Mouse (Mus musculus) hindbrain, embryonic 16.5 days (tissue): ENCODE data around the gene Mrtfa. TPM values are rescaled to one million over a fixed set of nuclear protein-coding genes. Genes with fewer than 3 reads are reported as not detected.

Experiments used
- ATAC-seq: fragments of 200-750 bp; cut with Nextera tagmentation; 2 replicates; pipeline ENCODE4 v1.8.0; 2017; ENCODE audit warnings: moderate TSS enrichment, moderate library complexity
- H3K27ac ChIP-seq: fragments of 300-500 bp; sonication (generic); 2 replicates; pipeline ENCODE4 v1.5.1; 2014; ENCODE audit warnings: low read depth, mild to moderate bottlenecking, control low read depth, low read length, moderate library complexity
- H3K27me3 ChIP-seq: fragments of 300-500 bp; sonication (generic); replicated peaks from 2 replicates; pipeline ENCODE4 v1.6.1; 2014; ENCODE audit warnings: low read length; ENCODE audit not compliant: control insufficient read depth, insufficient read depth
- H3K36me3 ChIP-seq: fragments of 300-500 bp; sonication (generic); 2 replicates; pipeline ENCODE4 v1.6.1; 2014; ENCODE audit warnings: mild to moderate bottlenecking, low read length, moderate library complexity, mixed read lengths; ENCODE audit not compliant: control insufficient read depth, insufficient read depth
- H3K4me1 ChIP-seq: fragments of 300-500 bp; sonication (generic); 2 replicates; pipeline ENCODE4 v1.6.1; 2014; ENCODE audit warnings: low read depth, low read length; ENCODE audit not compliant: control insufficient read depth, insufficient read depth
- H3K4me2 ChIP-seq: fragments of 300-500 bp; sonication (generic); 2 replicates; pipeline ENCODE4 v1.6.1; 2014; ENCODE audit warnings: mild to moderate bottlenecking, low read length, control low read depth, moderate library complexity
- H3K4me3 ChIP-seq: fragments of 300-500 bp; sonication (generic); 2 replicates; pipeline ENCODE4 v1.5.1; 2014; ENCODE audit warnings: mild to moderate bottlenecking, low read length, control low read depth, moderate library complexity
- H3K9ac ChIP-seq: fragments of 300-500 bp; sonication (generic); 2 replicates; pipeline ENCODE4 v1.6.1; 2014; ENCODE audit warnings: low read depth, mild to moderate bottlenecking, control low read depth, low read length, moderate library complexity
- H3K9me3 ChIP-seq: fragments of 300-500 bp; sonication (generic); 2 replicates; pipeline ENCODE4 v1.6.1; 2014; ENCODE audit warnings: mild to moderate bottlenecking, low read length, moderate library complexity; ENCODE audit not compliant: control insufficient read depth
- WGBS: fragments of 180-500 bp; shearing (Covaris S2); extraction: QIAGEN DNeasy Blood & Tissue Kit; methylation state at CpG from one replicate; pipeline ENCODE4 v1.1.7; 2014; 5-methylcytosine and 5-hydroxymethylcytosine counted together
- polyA plus RNA-seq: library from polyadenylated mRNA; unstranded; fragments of >200 nt; fragmentation: Nextera tagmentation; extraction: Ambion mirVana; gene quantifications from 2 replicates; pipeline ENCODE4 v1.2.1, GENCODE M21; 2015

Gene Mrtfa
- polyA plus RNA-seq, 1 experiment from 2014 or later: 24.1 TPM

GRCm38 (mm10) chr15:81202462-81202861 is 11.9 kb upstream of the Mrtfa start:
- Histone ChIP-seq H3K9ac (no peak overlapping the region), H3K4me2 (no peak overlapping the region), H3K27me3 (no peaks in the 10 kb centered on the region), H3K9me3 (no peaks in the 10 kb centered on the region; the same call in 1 of the 2 replicates), H3K36me3 (no peaks in the 10 kb centered on the region), H3K4me1 (no peaks in the 10 kb centered on the region), H3K27ac (no peak overlapping the region), H3K4me3 (no peak overlapping the region)
- ATAC-seq: no peak
- WGBS: 96% methylated on average over 5 of the region's 5 CpGs

GRCm38 (mm10) chr15:81199372-81199959 is 8.9 kb upstream of the Mrtfa start:
- H3K4me3 ChIP-seq: no peak overlapping the region
- no peaks in the 10 kb centered on the region for H3K36me3 ChIP-seq
- H3K27ac ChIP-seq: no peak overlapping the region
- no peak for ATAC-seq
- WGBS: 25% methylated on average over 4 of the region's 4 CpGs
- H3K4me2 ChIP-seq: no peak overlapping the region
- H3K4me1 ChIP-seq: no peaks in the 10 kb centered on the region
- no peaks in the 10 kb centered on the region for H3K27me3 ChIP-seq
- no peaks in the 10 kb centered on the region; the same call in 1 of the 2 replicates for H3K9me3 ChIP-seq
- no peak overlapping the region for H3K9ac ChIP-seq

DNA sequence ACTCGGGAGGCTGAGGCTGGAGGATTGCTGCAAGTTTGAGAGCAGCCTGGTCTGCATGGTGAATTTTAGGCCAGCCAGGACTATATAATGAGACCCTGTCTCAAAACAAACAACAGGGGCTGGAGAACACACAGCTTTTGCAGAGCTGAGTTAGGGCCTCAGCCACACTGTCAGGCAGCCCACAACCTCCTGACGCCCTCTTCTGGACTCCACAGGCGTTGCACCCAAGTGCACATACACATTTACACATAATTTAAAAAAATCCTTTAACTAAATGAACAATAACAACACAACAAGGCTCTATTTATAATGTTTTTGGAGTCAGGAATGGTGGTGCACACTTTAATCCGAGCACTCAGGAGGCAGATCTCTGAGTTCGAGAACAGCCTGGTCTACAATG is 7.9 kb upstream of the Mrtfa start:
- Histone ChIP-seq H3K27ac (no peak overlapping the region), H3K4me3 (no peak overlapping the region), H3K4me2 (no peak overlapping the region), H3K4me1 (no peaks in the 10 kb centered on the region), H3K36me3 (no peaks in the 10 kb centered on the region), H3K9ac (no peak overlapping the region), H3K9me3 (no peaks in the 10 kb centered on the region), H3K27me3 (no peaks in the 10 kb centered on the region)
- WGBS: 94% methylated on average over 5 of the region's 5 CpGs
- ATAC-seq: no peak

GRCm38 (mm10) chr15:81197197-81197596 is 6.6 kb upstream of the Mrtfa start:
- Histone ChIP-seq H3K4me3 (no peak overlapping the region), H3K9ac (no peak overlapping the region), H3K9me3 (no peaks in the 10 kb centered on the region), H3K36me3 (no peaks in the 10 kb centered on the region), H3K27ac (no peak overlapping the region), H3K27me3 (no peaks in the 10 kb centered on the region), H3K4me2 (no peak overlapping the region), H3K4me1 (no peaks in the 10 kb centered on the region)
- no peak for ATAC-seq
- 91% methylated on average over 10 of the region's 10 CpGs for WGBS

- H3K36me3 ChIP-seq: no peaks in the 10 kb centered on the region
- H3K4me2 ChIP-seq: no peak overlapping the region
- H3K4me3 ChIP-seq: no peak overlapping the region
- H3K27me3 ChIP-seq: no peaks in the 10 kb centered on the region
- 70% methylated on average over 4 of the region's 4 CpGs for WGBS
- H3K4me1 ChIP-seq: no peaks in the 10 kb centered on the region
- ATAC-seq: no peak
- no peak overlapping the region for H3K27ac ChIP-seq
- H3K9ac ChIP-seq: no peak overlapping the region
- H3K9me3 ChIP-seq: no peaks in the 10 kb centered on the region
These were observed 4.9 kb upstream of the Mrtfa start for GRCm38 (mm10) chr15:81195447-81195846.

GRCm38 (mm10) chr15:81194791-81195190 is 4.2 kb upstream of the Mrtfa start:
- Histone ChIP-seq H3K4me2 (no peak overlapping the region), H3K4me1 (no peaks in the 10 kb centered on the region), H3K27ac (no peak overlapping the region), H3K27me3 (no peaks in the 10 kb centered on the region), H3K4me3 (no peak overlapping the region), H3K36me3 (no peaks in the 10 kb centered on the region), H3K9ac (no peak overlapping the region), H3K9me3 (no peaks in the 10 kb centered on the region)
- ATAC-seq: no peak
- WGBS: 87% methylated on average over 6 of the region's 6 CpGs

DNA sequence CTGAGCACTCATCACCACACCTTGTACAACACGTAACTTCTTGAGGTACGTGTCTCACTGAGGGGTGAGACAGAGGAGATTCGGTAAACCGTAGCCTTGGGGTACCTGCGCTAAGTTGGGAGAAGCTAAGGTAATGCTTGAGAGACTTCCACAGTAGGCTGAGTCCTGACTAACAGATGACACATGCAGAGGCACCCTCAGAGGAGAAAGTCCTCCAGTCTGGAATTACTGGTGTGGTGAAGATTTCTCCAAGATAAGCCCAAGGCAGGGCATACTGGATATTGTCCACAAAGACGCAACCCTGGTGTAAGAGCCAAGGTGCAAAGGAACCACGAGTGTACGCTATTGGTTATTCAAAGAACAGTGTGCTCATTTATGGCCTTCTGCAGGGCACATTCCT is 2.3 kb upstream of the Mrtfa start:
- no peak overlapping the region for H3K4me2 ChIP-seq
- no peaks in the 10 kb centered on the region for H3K27me3 ChIP-seq
- ATAC-seq: no peak
- no peak overlapping the region for H3K27ac ChIP-seq
- no peaks in the 10 kb centered on the region for H3K9me3 ChIP-seq
- H3K36me3 ChIP-seq: no peaks in the 10 kb centered on the region
- WGBS: 93% methylated on average over 8 of the region's 8 CpGs
- H3K4me1 ChIP-seq: peaks cover 14% of the 10 kb centered on the region
- H3K9ac ChIP-seq: no peak overlapping the region
- no peak overlapping the region for H3K4me3 ChIP-seq

GRCm38 (mm10) chr15:81192316-81192715 is 1.8 kb upstream of the Mrtfa start:
- H3K27ac ChIP-seq: no peak overlapping the region
- no peaks in the 10 kb centered on the region for H3K36me3 ChIP-seq
- peaks cover 14% of the 10 kb centered on the region for H3K4me1 ChIP-seq
- no peak for ATAC-seq
- no peak overlapping the region for H3K4me2 ChIP-seq
- H3K9me3 ChIP-seq: no peaks in the 10 kb centered on the region
- H3K9ac ChIP-seq: no peak overlapping the region
- H3K27me3 ChIP-seq: no peaks in the 10 kb centered on the region
- H3K4me3 ChIP-seq: no peak overlapping the region
- WGBS: 68% methylated on average over 5 of the region's 5 CpGs

DNA sequence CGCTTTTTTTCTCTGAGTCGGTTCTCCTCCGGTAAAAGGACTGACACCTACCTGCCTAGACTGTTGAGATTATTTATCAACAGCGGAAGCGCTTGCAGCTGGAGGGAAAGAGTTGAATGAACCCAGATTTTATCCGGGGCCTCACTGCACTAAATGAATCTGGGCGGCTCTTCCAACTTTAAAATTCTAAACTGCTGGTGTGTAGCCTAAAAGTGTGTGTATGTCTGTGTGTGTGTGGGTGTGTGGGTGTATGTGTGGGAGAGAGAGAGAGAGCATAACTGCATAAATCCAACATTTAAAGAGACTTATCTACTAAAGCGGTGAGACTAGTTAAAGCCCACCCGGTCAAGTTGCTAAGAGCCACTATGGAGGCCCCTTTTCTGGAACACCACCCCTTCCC is 746 bp upstream of the Mrtfa start:
- Histone ChIP-seq H3K27ac (peak overlapping the region; percentile 81), H3K4me1 (peaks cover 14% of the 10 kb centered on the region), H3K4me3 (peak overlapping the region; percentile 86), H3K4me2 (peak overlapping the region; percentile 74), H3K9ac (peak overlapping the region; percentile 73), H3K27me3 (no peaks in the 10 kb centered on the region), H3K9me3 (no peaks in the 10 kb centered on the region), H3K36me3 (no peaks in the 10 kb centered on the region)
- 24% methylated on average over 9 of the region's 9 CpGs for WGBS
- ATAC-seq: no peak
